Mouse (Mus musculus) heart, embryonic 15.5 days (tissue): ENCODE measurements around the gene Ap5s1. TPM values are rescaled to one million over a fixed set of nuclear protein-coding genes. Genes with fewer than 3 reads are reported as not detected.

ENCODE experiments used
- ATAC-seq: fragments of 200-750 bp; cut with Nextera tagmentation; replicated peaks from 2 replicates; pipeline ENCODE4 v1.8.0; 2017; ENCODE audit warnings: low read depth, moderate TSS enrichment; ENCODE audit not compliant: insufficient number of reproducible peaks, insufficient read depth, low FRiP score
- H3K27ac ChIP-seq: fragments of 300-500 bp; sonication (generic); 2 replicates; pipeline ENCODE4 v1.5.1; 2015; ENCODE audit warnings: mild to moderate bottlenecking, inconsistent platforms
- H3K27me3 ChIP-seq: fragments of 300-500 bp; sonication (generic); 2 replicates; pipeline ENCODE4 v1.6.1; 2015; ENCODE audit warnings: inconsistent platforms
- H3K36me3 ChIP-seq: fragments of 300-500 bp; sonication (generic); 2 replicates; pipeline ENCODE4 v1.6.1; 2015; ENCODE audit warnings: mild to moderate bottlenecking, inconsistent platforms
- H3K4me1 ChIP-seq: fragments of 300-500 bp; sonication (generic); replicated peaks from 2 replicates; pipeline ENCODE4 v1.6.1; 2015; ENCODE audit warnings: inconsistent platforms
- H3K4me2 ChIP-seq: fragments of 300-500 bp; sonication (generic); 2 replicates; pipeline ENCODE4 v1.6.1; 2015; ENCODE audit warnings: inconsistent platforms, mild to moderate bottlenecking, moderate library complexity
- H3K4me3 ChIP-seq: fragments of 300-500 bp; sonication (generic); 2 replicates; pipeline ENCODE4 v1.5.1; 2015; ENCODE audit warnings: mild to moderate bottlenecking, inconsistent platforms
- H3K9ac ChIP-seq: fragments of 300-500 bp; sonication (generic); 2 replicates; pipeline ENCODE4 v1.6.1; 2015; ENCODE audit warnings: mild to moderate bottlenecking, inconsistent platforms
- H3K9me3 ChIP-seq: fragments of 300-500 bp; sonication (generic); replicated peaks from 2 replicates; pipeline ENCODE4 v1.6.1; 2016; ENCODE audit warnings: inconsistent platforms
- WGBS: fragments of 180-500 bp; shearing (Covaris S2); methylation state at CpG from one replicate; pipeline ENCODE4 v1.1.7; 2015; ENCODE audit warnings: mixed read lengths; 5-methylcytosine and 5-hydroxymethylcytosine counted together
- polyA plus RNA-seq: library from polyadenylated mRNA; unstranded; fragments of >200 nt; fragmentation: Nextera tagmentation; extraction: Ambion mirVana; gene quantifications from 2 replicates; pipeline ENCODE4 v1.2.1, GENCODE M21; 2015

Gene Ap5s1
- polyA plus RNA-seq, 1 experiment from 2014 or later = 40.2 TPM

DNA sequence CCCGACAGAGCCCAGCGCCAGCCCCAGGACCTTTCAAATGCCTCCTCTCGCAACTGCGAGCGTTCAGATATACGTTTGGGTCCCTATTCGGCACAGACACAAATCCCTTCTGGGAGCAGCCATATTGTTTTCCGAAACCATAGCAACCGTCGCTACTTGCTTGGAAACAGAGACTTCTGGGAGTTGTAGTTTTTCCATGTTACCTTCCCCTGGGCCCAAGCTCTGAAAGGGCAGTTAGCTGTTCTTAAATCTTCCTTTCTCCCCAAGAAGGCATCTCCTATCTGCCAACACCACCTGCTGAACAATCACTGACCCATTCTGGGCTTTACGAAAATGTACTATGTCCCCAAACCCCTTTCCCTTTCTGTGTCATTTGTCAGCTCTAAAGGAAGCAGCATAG is 32.2 kb upstream of the Ap5s1 start:
- H3K9ac ChIP-seq = no peak overlapping the region
- ATAC-seq = peak; percentile 47; the same call in 1 of the 2 replicates
- H3K9me3 ChIP-seq = no peaks in the 10 kb centered on the region
- H3K4me3 ChIP-seq = peak overlapping the region; percentile 42
- no peak overlapping the region for H3K27ac ChIP-seq
- peaks cover 38% of the 10 kb centered on the region for H3K27me3 ChIP-seq
- H3K36me3 ChIP-seq = no peaks in the 10 kb centered on the region
- H3K4me1 ChIP-seq = peaks cover 52% of the 10 kb centered on the region
- peak overlapping the region; percentile 76 for H3K4me2 ChIP-seq
- WGBS = 5% methylated on average over 11 of the region's 11 CpGs

GRCm38 (mm10) chr2:131175286-131175944 is 31.5 kb upstream of the Ap5s1 start:
- H3K4me2 ChIP-seq = no peak overlapping the region
- H3K27me3 ChIP-seq = peaks cover 35% of the 10 kb centered on the region
- no peaks in the 10 kb centered on the region for H3K36me3 ChIP-seq
- H3K27ac ChIP-seq = no peak overlapping the region
- H3K9me3 ChIP-seq = no peaks in the 10 kb centered on the region
- peaks cover 56% of the 10 kb centered on the region for H3K4me1 ChIP-seq
- H3K9ac ChIP-seq = no peak overlapping the region
- no peak for ATAC-seq
- 79% methylated on average over 3 of the region's 3 CpGs for WGBS
- H3K4me3 ChIP-seq = no peak overlapping the region

DNA sequence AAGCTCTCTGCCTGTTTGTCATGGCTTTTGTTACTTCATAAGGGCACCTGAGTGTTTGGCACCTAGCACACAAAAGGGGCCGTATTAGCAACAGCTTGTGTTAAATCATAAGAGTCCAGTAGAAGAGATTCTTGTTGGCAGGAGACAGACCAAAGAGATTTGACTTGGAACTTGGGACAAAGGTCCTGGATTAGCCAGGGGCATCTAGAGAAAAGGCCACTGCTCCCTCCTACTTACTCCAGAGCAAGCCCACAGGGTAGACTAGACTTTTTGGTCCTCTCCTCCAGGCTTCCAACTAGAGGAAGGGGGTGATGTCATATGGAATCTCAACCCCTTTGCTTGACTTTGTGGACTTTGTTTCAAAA is 31.0 kb upstream of the Ap5s1 start:
- WGBS = 98% methylated on average over 1 of the region's 1 CpGs
- 0 out of 2 replicates have a peak overlapping the region, but pooled peaks have one; percentile 93 for H3K4me2 ChIP-seq

DNA sequence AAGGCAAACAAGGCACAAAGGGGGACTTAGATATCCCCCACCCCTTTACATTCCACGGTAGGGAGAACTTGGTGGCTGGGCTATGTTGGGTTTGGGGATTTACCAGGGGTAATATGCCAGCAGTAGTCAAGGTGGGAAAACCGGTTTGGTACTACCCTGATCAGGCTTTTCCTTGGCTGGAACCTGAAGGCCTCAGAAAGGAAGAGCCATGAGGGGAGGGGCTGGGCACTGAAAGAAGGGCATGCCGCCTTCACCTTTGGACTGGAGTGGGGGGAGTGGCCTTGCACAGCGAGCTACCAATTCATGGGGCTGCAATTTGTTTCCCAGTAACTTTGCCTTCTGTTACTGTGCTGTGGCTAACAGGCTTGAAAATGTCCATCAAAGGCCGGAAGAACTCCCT is 30.4 kb upstream of the Ap5s1 start:
- Histone ChIP-seq H3K27ac (no peak overlapping the region), H3K27me3 (peaks cover 25% of the 10 kb centered on the region), H3K36me3 (no peaks in the 10 kb centered on the region), H3K9me3 (no peaks in the 10 kb centered on the region), H3K4me2 (peak overlapping the region; percentile 93; the same call in 1 of the 2 replicates), H3K4me3 (no peak overlapping the region), H3K4me1 (peaks cover 51% of the 10 kb centered on the region), H3K9ac (no peak overlapping the region)
- ATAC-seq = no peak
- WGBS = 60% methylated on average over 5 of the region's 5 CpGs

More for the DNA sequence above, 31.0 kb upstream of the Ap5s1 start:
- Histone ChIP-seq H3K36me3 (no peaks in the 10 kb centered on the region), H3K27me3 (peaks cover 30% of the 10 kb centered on the region), H3K9ac (no peak overlapping the region), H3K4me1 (peaks cover 55% of the 10 kb centered on the region), H3K4me3 (no peak overlapping the region), H3K9me3 (no peaks in the 10 kb centered on the region), H3K27ac (no peak overlapping the region)
- ATAC-seq = no peak

DNA sequence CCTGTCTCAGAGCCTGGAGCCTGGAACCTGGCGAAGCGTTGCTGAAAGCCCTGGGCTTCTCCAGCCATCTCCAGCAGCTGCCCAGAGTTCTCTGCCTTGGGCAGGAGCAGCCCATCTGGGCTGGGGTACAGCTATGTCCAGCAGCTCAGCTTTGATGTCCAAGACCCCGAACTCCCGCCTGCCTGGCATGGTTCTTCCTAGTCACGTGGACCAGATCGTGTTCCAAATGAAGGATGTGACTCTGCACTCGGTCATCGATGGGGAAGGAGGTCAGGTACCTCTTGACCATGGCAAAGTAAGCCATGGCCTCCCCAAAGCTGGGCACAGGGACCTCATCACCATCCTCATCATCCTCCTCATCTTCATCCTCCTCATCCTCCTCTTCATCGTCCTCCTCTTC is 28.9 kb upstream of the Ap5s1 start:
- 90% methylated on average over 9 of the region's 9 CpGs for WGBS
- ATAC-seq = no peak

GRCm38 (mm10) chr2:131178828-131179245 is 28.0 kb upstream of the Ap5s1 start:
- ATAC-seq = peak; percentile 8; the same call in 1 of the 2 replicates
- Histone ChIP-seq H3K27me3 (peaks cover 1% of the 10 kb centered on the region), H3K4me1 (peaks cover 47% of the 10 kb centered on the region), H3K9me3 (no peaks in the 10 kb centered on the region), H3K4me2 (peak overlapping the region; percentile 93), H3K9ac (peak overlapping the region; percentile 96), H3K36me3 (no peaks in the 10 kb centered on the region), H3K27ac (peak overlapping the region; percentile 89; the same call in 1 of the 2 replicates), H3K4me3 (peak overlapping the region; percentile 78)
- WGBS = 30% methylated on average over 26 of the region's 26 CpGs

More for the DNA sequence above, 28.9 kb upstream of the Ap5s1 start:
- Histone ChIP-seq H3K9ac (0 out of 2 replicates have a peak overlapping the region, but pooled peaks have one; percentile 96), H3K27ac (no peak overlapping the region), H3K36me3 (no peaks in the 10 kb centered on the region), H3K9me3 (no peaks in the 10 kb centered on the region), H3K4me1 (peaks cover 47% of the 10 kb centered on the region), H3K4me2 (peak overlapping the region; percentile 93), H3K4me3 (peak overlapping the region; percentile 78), H3K27me3 (peaks cover 10% of the 10 kb centered on the region)

DNA sequence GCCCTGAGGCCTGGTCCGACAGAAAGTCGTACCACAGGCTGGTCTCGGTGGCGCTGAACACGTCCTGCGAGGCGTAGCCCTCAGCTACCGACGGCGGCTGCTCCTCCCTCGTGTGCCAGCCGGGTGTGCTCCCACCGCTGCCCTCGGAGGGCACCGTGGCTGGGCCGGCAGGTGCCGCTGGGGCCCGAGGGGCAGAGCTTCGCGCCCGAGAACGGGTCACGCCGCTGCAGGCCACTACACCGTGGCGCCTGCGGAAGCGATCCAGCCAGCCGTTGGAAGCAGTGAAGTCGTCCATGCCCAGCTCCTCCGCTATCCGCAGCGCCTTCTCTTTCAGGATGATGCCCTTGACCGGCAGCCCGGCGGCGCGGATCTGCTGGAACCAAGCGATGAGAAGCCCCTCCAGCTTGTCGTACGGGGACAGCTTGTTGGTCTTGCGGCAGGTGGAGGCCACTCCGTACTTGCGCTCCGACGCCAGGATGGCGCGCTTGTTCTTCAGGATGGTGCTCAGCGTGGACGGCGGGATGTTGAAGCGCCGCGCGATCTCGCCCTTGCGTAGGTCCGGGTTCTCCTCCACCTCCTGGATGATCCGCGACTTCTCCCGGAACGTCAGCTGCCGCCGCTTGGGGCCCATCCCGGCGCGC is 27.5 kb upstream of the Ap5s1 start:
- WGBS = 0% methylated on average over 67 of the region's 67 CpGs

DNA sequence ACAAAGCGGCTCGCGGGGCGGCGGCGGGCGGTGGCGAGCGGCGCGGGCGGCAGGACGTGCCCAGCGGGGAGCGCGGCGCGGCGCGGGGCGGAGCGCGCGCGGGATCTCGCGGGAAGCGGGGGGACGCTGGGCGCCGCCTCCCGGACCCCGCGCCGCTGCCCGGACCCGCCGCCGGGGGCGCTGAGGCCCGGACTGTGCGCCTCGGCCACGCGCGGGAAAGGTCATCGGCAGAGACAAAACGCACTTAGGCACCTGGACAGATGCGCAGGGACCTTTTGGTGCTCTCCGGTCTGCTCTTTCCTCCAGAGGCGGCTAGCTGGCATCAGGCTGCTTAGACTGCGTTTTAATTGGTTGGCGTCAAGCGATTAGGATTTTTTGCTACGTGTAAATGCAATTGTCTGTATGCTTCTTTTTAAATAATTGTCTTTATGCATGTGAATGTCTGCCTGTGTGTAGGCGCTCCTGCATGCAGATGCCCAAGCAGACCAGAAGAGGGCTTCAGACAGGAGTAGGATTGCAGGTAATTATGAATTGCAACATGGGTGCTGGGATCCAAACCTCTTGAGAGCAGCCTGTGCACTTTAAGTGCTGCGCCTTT is 26.8 kb upstream of the Ap5s1 start, which contains the start of gene Cenpb:
TSS of gene Cenpb (minus strand) at position 78 of the 598 bp plus-strand sequence.
- peak; percentile 89 for ATAC-seq
- H3K9ac ChIP-seq = peak within 1 kb of the TSS; percentile 96
- H3K9me3 ChIP-seq = no peaks in the 10 kb centered on the region
- H3K27ac ChIP-seq = peak within 1 kb of the TSS; percentile 89
- 2% methylated on average over 54 of the region's 57 CpGs for WGBS
- no peaks in the 10 kb centered on the region for H3K36me3 ChIP-seq
- H3K4me2 ChIP-seq = peak within 1 kb of the TSS; percentile 93
- peak within 1 kb of the TSS; percentile 78 for H3K4me3 ChIP-seq
- no peaks in the 10 kb centered on the region for H3K27me3 ChIP-seq
- peaks cover 38% of the 10 kb centered on the region for H3K4me1 ChIP-seq

More for the DNA sequence above, 27.5 kb upstream of the Ap5s1 start:
- H3K27me3 ChIP-seq = no peaks in the 10 kb centered on the region
- H3K4me2 ChIP-seq = peak overlapping the region; percentile 93
- no peaks in the 10 kb centered on the region for H3K9me3 ChIP-seq
- no peaks in the 10 kb centered on the region for H3K36me3 ChIP-seq
- peak overlapping the region; percentile 96 for H3K9ac ChIP-seq
- ATAC-seq = peak; percentile 53
- H3K27ac ChIP-seq = peak overlapping the region; percentile 89
- H3K4me1 ChIP-seq = peaks cover 44% of the 10 kb centered on the region
- H3K4me3 ChIP-seq = peak overlapping the region; percentile 78

- H3K9ac ChIP-seq = peak overlapping the region; percentile 58
- peak; percentile 81 for ATAC-seq
- 1% methylated on average over 14 of the region's 14 CpGs for WGBS
- peaks cover 2% of the 10 kb centered on the region; the same call in 1 of the 2 replicates for H3K36me3 ChIP-seq
- peaks cover 27% of the 10 kb centered on the region for H3K4me1 ChIP-seq
- peak overlapping the region; percentile 83 for H3K4me2 ChIP-seq
- no peaks in the 10 kb centered on the region for H3K27me3 ChIP-seq
- H3K4me3 ChIP-seq = peak overlapping the region; percentile 65
- H3K9me3 ChIP-seq = no peaks in the 10 kb centered on the region
- peak overlapping the region; percentile 95 for H3K27ac ChIP-seq
Measured at GRCm38 (mm10) chr2:131186343-131186742, 20.5 kb upstream of the Ap5s1 start.

DNA sequence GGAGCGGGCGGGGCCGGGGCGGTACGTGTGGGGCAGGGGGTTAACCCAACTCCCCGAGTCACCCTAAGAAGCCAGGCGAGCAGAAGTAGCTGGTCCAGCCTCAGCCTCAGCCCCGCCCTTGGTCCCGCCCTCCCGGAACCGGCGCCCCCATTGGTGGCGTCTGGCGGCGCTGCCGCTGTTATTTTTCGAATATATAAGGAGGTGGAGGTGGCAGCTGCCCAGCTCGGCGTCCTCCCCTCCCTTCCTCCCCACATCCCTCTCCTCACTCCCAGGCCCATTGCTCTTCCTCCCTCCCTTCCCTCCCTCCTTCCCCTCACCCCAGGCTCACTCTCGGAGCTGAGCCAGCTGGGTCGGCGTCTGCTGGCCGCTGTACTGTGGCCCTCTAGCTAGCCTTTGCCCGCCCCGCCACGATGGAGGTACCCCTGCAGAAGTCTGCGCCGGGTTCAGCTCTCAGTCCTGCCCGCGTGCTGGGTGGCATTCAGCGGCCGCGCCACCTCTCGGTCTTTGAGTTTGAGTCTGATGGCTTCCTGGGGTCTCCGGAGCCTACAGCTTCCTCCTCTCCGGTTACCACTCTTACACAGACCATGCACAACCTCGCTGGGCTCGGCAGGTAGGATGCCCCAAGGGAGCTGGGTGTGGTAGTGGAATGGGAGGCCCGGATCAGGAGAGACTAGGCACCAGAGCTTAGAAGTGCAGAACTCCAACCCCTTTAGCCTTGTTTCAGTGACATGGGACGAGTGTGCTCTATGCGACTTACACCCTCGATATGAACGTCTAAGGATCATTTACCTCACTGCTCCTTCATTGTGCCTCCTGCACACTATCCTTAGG is 19.9 kb upstream of the Ap5s1 start, which contains the start of the genes Cdc25b and Spef1:
TSS of gene Cdc25b (plus strand) at position 179 of the 831 bp plus-strand sequence.
TSS of gene Spef1 (minus strand) at position 512 of the 831 bp plus-strand sequence.
- no peaks in the 10 kb centered on the region for H3K27me3 ChIP-seq
- peak; percentile 88 for ATAC-seq
- H3K4me2 ChIP-seq = peak within 1 kb of the TSS; percentile 83
- 2% methylated on average over 43 of the region's 43 CpGs for WGBS
- H3K4me3 ChIP-seq = peak within 1 kb of the TSS; percentile 65
- H3K9ac ChIP-seq = peak within 1 kb of the TSS; percentile 58
- peaks cover 27% of the 10 kb centered on the region for H3K4me1 ChIP-seq
- peak within 1 kb of the TSS; percentile 95 for H3K27ac ChIP-seq
- H3K9me3 ChIP-seq = no peaks in the 10 kb centered on the region
- H3K36me3 ChIP-seq = peaks cover 9% of the 10 kb centered on the region
